Mouse (Mus musculus) embryonic facial prominence, embryonic 15.5 days (tissue): ENCODE results near the gene Pmpca. TPM values are rescaled to one million over a fixed set of nuclear protein-coding genes. Genes with fewer than 3 reads are reported as not detected.
A peak's percentile ranks its signal among the peaks of the same experiment; 100 is the strongest.

Experiments
- ATAC-seq: fragments of 200-750 bp; cut with Nextera tagmentation; 2 replicates; pipeline ENCODE4 v1.8.0; 2017; ENCODE audit warnings: low read depth, moderate TSS enrichment; ENCODE audit not compliant: insufficient number of reproducible peaks, low FRiP score, low TSS enrichment
- H3K27ac ChIP-seq: fragments of 300-500 bp; sonication (generic); replicated peaks from 2 replicates; pipeline ENCODE4 v1.5.1; 2015; ENCODE audit warnings: mild to moderate bottlenecking, inconsistent platforms
- H3K27me3 ChIP-seq: fragments of 300-500 bp; sonication (generic); 2 replicates; pipeline ENCODE4 v1.6.1; 2015; ENCODE audit warnings: inconsistent platforms
- H3K36me3 ChIP-seq: fragments of 300-500 bp; sonication (generic); 2 replicates; pipeline ENCODE4 v1.6.1; 2015; ENCODE audit warnings: mild to moderate bottlenecking, inconsistent platforms
- H3K4me1 ChIP-seq: fragments of 300-500 bp; sonication (generic); 2 replicates; pipeline ENCODE4 v1.6.1; 2015; ENCODE audit warnings: inconsistent platforms
- H3K4me2 ChIP-seq: fragments of 300-500 bp; sonication (generic); replicated peaks from 2 replicates; pipeline ENCODE4 v1.6.1; 2015; ENCODE audit warnings: mild to moderate bottlenecking, inconsistent platforms
- H3K4me3 ChIP-seq: fragments of 300-500 bp; sonication (generic); replicated peaks from 2 replicates; pipeline ENCODE4 v1.5.1; 2015; ENCODE audit warnings: mild to moderate bottlenecking, inconsistent platforms
- H3K9ac ChIP-seq: fragments of 300-500 bp; sonication (generic); 2 replicates; pipeline ENCODE4 v1.6.1; 2015; ENCODE audit warnings: inconsistent platforms
- H3K9me3 ChIP-seq: fragments of 300-500 bp; sonication (generic); replicated peaks from 2 replicates; pipeline ENCODE4 v1.6.1; 2016; ENCODE audit warnings: inconsistent platforms
- WGBS: fragments of 180-500 bp; shearing (Covaris S2); methylation state at CpG from one replicate; pipeline ENCODE4 v1.1.7; 2015; 5-methylcytosine and 5-hydroxymethylcytosine counted together
- polyA plus RNA-seq: library from polyadenylated mRNA; unstranded; fragments of >200 nt; fragmentation: Nextera tagmentation; extraction: Ambion mirVana; gene quantifications from 2 replicates; pipeline ENCODE4 v1.2.1, GENCODE M21; 2015

The Pmpca gene
- polyA plus RNA-seq, 1 experiment from 2014 or later = 90.4 TPM

DNA sequence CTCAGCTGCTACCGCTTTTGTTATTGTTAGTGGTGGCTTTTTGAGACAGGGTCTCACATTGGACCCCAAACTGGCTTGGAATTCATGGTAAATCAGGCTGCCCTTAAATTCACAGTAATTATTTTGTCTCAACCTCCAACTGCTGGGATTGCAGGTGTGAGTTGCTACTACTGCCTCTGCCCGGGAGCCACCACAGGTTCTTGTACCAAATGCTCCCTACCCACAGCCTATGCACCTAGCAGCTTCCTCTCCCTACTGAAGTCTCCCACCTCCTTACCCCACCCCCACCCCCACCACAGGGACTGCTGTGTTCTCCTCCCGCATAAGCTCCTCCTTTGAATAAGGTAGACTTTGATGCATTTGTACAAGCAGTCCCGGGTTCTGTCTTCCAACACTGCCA, 32.9 kb upstream of the Pmpca start:
- Histone ChIP-seq H3K4me1 (peaks cover 17% of the 10 kb centered on the region), H3K9me3 (no peaks in the 10 kb centered on the region), H3K4me2 (no peak overlapping the region), H3K9ac (no peak overlapping the region), H3K4me3 (no peak overlapping the region), H3K27me3 (no peaks in the 10 kb centered on the region), H3K36me3 (no peaks in the 10 kb centered on the region), H3K27ac (no peak overlapping the region)
- no peak for ATAC-seq
- 80% methylated on average over 4 of the region's 4 CpGs for WGBS

- Histone ChIP-seq H3K9ac (no peak overlapping the region), H3K4me3 (no peak overlapping the region), H3K9me3 (no peaks in the 10 kb centered on the region), H3K4me1 (peaks cover 15% of the 10 kb centered on the region), H3K27me3 (no peaks in the 10 kb centered on the region), H3K4me2 (no peak overlapping the region), H3K27ac (no peak overlapping the region), H3K36me3 (no peaks in the 10 kb centered on the region)
- ATAC-seq = no peak
- 66% methylated on average over 7 of the region's 7 CpGs for WGBS
Measured at GRCm38 (mm10) chr2:26356678-26357077, 32.5 kb upstream of the Pmpca start.

DNA sequence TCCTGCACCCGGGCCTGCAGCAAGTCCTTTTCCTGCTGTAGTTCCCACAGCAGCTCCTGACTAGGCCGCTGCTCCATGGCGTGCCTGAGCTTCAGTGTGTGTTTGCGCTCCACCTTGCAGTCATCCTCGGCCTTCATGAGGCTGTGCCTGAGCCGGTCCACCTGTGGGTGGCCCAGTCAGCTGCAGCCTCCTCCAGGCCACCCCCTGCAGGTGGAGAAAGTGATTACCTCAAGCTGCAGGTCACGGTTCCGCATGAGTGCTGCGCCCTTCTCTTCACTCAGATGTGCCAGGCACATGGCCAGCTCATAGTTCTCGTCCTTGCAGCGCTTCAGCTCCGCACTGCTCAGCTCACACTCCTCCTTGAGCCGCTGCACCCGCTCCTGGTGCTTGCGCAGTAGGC, 31.7 kb upstream of the Pmpca start:
- no peak overlapping the region for H3K9ac ChIP-seq
- no peak overlapping the region for H3K27ac ChIP-seq
- peaks cover 13% of the 10 kb centered on the region for H3K4me1 ChIP-seq
- WGBS = 46% methylated on average over 15 of the region's 15 CpGs
- H3K36me3 ChIP-seq = peaks cover 4% of the 10 kb centered on the region; the same call in 1 of the 2 replicates
- no peak overlapping the region for H3K4me2 ChIP-seq
- H3K9me3 ChIP-seq = no peaks in the 10 kb centered on the region
- no peak for ATAC-seq
- H3K4me3 ChIP-seq = no peak overlapping the region
- no peaks in the 10 kb centered on the region for H3K27me3 ChIP-seq

DNA sequence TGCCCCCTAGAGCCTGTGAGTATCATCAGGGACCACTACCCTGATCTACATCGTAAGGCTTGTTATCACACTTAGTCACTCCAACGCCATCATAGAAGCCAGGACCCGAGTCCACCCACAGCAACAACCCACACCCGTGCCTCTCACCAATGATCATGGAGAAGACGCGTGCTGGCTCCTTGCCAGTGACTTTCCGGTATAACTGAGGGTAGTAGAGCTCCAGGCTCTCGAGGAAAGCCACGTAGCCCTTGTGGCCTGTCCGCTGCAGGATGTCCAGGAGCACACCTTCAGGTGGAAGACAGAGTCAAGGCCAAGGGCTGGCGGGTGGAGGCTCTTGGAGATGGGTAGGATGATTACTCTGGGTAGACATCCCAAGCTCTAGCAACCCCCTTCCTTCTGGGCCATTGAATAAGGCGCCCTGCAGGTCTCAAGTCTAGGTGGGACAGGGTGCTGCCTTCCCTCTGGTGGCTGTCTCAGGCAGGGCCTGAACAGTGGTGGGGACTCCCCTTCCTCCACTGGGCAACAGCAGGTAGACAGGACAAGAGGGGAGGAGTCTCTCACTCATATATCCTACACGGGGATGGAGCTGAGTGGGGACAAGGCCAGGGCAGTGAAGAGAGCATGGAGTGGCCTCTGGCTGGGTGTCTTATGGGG, 30.3 kb upstream of the Pmpca start:
- no peaks in the 10 kb centered on the region for H3K9me3 ChIP-seq
- no peak overlapping the region for H3K27ac ChIP-seq
- peaks cover 7% of the 10 kb centered on the region for H3K36me3 ChIP-seq
- no peak overlapping the region for H3K9ac ChIP-seq
- no peaks in the 10 kb centered on the region for H3K27me3 ChIP-seq
- peaks cover 6% of the 10 kb centered on the region; the same call in 1 of the 2 replicates for H3K4me1 ChIP-seq
- H3K4me2 ChIP-seq = no peak overlapping the region
- ATAC-seq = no peak
- H3K4me3 ChIP-seq = no peak overlapping the region
- WGBS = 87% methylated on average over 13 of the region's 13 CpGs

DNA sequence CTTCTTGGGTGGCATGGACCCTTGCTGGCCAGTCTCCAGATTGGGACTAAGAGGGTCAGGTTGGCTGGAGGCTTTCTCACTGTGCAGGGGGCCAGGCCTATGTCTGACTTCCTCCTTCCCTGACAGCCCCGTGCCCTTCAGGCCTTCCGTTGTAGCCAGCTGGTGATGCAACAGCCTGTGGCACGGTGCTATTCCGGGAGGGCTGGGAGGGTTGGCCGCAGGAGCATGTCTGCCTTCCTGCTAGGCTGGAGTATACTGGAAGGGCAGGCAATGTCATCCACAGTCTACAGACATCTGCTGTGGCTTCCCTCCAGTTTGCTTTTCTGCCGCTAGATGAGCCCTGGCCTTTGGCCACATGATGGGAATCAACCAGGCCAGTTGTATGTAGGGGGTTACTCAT, 29.2 kb upstream of the Pmpca start:
- Histone ChIP-seq H3K4me2 (no peak overlapping the region), H3K27ac (no peak overlapping the region), H3K36me3 (peaks cover 19% of the 10 kb centered on the region), H3K9ac (no peak overlapping the region), H3K9me3 (no peaks in the 10 kb centered on the region), H3K4me3 (no peak overlapping the region), H3K27me3 (no peaks in the 10 kb centered on the region), H3K4me1 (peaks cover 14% of the 10 kb centered on the region; the same call in 1 of the 2 replicates)
- no peak for ATAC-seq
- WGBS = 82% methylated on average over 6 of the region's 6 CpGs

DNA sequence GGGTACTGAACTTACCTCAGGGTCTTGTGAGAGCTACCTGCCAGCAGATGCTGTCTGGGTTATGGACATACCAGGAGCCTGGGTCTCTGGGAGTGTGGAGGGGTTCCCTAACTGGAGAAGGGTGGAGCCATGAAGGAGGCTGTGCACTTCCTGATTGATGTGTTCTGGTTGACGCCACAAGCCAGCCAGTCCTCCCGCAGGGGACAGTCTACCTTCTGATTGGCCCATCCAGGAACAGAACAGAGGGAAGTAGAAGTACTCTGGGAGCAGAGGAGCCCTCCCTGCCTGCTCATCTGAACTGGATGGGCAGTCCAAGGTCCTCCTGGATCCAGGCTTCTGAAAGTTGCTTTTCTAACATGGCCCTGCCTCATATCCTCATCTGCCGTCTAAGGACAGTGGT, 28.4 kb upstream of the Pmpca start, which contains the start of gene Card9:
Gene Card9, minus strand, starts transcription at position 147 of the 400 bp plus-strand sequence.
- Histone ChIP-seq H3K9ac (no peak within 1 kb of the TSS), H3K4me2 (no peak within 1 kb of the TSS), H3K27me3 (no peaks in the 10 kb centered on the region), H3K4me3 (no peak within 1 kb of the TSS), H3K4me1 (peaks cover 17% of the 10 kb centered on the region; the same call in 1 of the 2 replicates), H3K36me3 (peaks cover 26% of the 10 kb centered on the region), H3K27ac (no peak within 1 kb of the TSS), H3K9me3 (no peaks in the 10 kb centered on the region)
- 42% methylated on average over 3 of the region's 3 CpGs for WGBS
- 0 out of 2 replicates have a peak, but pooled peaks have one; percentile 17 for ATAC-seq

GRCm38 (mm10) chr2:26362991-26363390, 26.1 kb upstream of the Pmpca start:
- Histone ChIP-seq H3K36me3 (peaks cover 48% of the 10 kb centered on the region), H3K9ac (no peak overlapping the region), H3K27me3 (no peaks in the 10 kb centered on the region), H3K4me1 (peaks cover 11% of the 10 kb centered on the region; the same call in 1 of the 2 replicates), H3K27ac (no peak overlapping the region), H3K9me3 (no peaks in the 10 kb centered on the region), H3K4me2 (no peak overlapping the region), H3K4me3 (no peak overlapping the region)
- no peak for ATAC-seq
- 79% methylated on average over 5 of the region's 5 CpGs for WGBS

DNA sequence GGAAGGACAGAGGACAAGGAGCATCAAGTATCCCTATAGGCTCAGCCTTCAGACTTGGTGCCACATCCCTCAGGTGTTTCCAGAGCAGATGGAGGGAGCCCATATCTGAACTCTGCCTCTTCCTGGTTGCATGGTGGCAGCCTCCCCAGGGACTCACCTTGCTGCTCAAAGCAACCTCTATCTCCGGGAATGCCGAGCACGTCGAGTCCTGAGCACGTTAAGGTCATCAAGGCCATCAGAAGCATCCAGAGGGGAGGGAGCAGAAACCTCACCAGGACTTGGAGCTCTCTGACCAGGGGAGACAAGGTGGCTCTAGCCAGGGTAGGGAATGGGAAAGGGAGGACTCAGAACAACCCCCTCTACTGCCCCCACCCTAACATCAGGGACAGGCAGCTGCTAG, 25.7 kb upstream of the Pmpca start:
- Histone ChIP-seq H3K4me3 (no peak overlapping the region), H3K27ac (no peak overlapping the region), H3K4me1 (peaks cover 11% of the 10 kb centered on the region; the same call in 1 of the 2 replicates), H3K9me3 (no peaks in the 10 kb centered on the region), H3K9ac (no peak overlapping the region), H3K4me2 (no peak overlapping the region), H3K36me3 (peaks cover 53% of the 10 kb centered on the region), H3K27me3 (no peaks in the 10 kb centered on the region)
- no peak for ATAC-seq
- WGBS = 75% methylated on average over 5 of the region's 5 CpGs

DNA sequence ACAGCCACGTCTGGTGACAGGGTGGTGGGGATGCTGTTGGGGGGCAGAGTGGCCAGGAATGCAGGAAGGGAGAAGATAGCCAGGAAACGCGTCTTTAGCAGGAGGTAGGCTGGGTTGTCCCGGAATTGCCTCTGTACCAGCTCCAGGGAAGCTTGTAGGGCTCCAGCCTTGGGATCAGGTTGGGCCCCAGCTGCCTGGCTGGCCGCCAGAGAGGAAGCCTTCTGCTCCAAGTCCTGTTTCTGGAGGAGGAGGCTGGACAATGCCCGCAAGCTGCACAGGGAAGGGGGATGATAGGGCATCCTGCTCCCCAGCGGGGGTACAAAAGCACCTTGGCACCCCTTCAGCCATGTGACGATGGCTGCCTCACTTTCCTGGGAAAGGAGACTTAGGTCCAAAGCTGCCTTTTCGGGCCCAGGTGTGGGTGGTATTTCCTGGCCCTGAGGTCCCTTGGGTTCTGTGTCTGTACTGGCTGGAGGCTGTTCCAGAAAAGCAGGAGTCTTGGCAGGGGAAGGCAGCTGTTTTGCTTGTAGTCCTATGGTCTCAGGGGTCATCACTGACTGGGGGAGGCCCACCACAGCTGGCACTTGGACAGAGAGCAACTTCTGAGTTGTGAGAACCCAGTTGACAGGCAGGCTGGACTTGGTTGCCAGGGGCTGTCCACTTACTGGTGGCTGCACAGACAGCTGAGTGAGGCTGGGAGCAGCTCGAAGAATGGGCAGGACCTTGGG, 24.2 kb upstream of the Pmpca start:
- Histone ChIP-seq H3K9me3 (no peaks in the 10 kb centered on the region), H3K4me3 (no peak overlapping the region), H3K27me3 (no peaks in the 10 kb centered on the region), H3K27ac (0 out of 2 replicates have a peak overlapping the region, but pooled peaks have one; percentile 41), H3K4me1 (peaks cover 11% of the 10 kb centered on the region; the same call in 1 of the 2 replicates), H3K4me2 (no peak overlapping the region), H3K9ac (no peak overlapping the region), H3K36me3 (peaks cover 67% of the 10 kb centered on the region)
- ATAC-seq = no peak
- WGBS = 84% methylated on average over 10 of the region's 10 CpGs

GRCm38 (mm10) chr2:26367911-26368310, 21.2 kb upstream of the Pmpca start:
- peaks cover 11% of the 10 kb centered on the region; the same call in 1 of the 2 replicates for H3K4me1 ChIP-seq
- ATAC-seq = no peak
- no peaks in the 10 kb centered on the region for H3K9me3 ChIP-seq
- H3K27ac ChIP-seq = no peak overlapping the region
- no peak overlapping the region for H3K9ac ChIP-seq
- no peaks in the 10 kb centered on the region for H3K27me3 ChIP-seq
- H3K4me2 ChIP-seq = no peak overlapping the region
- WGBS = 92% methylated on average over 6 of the region's 6 CpGs
- H3K4me3 ChIP-seq = no peak overlapping the region
- H3K36me3 ChIP-seq = peaks cover 87% of the 10 kb centered on the region

DNA sequence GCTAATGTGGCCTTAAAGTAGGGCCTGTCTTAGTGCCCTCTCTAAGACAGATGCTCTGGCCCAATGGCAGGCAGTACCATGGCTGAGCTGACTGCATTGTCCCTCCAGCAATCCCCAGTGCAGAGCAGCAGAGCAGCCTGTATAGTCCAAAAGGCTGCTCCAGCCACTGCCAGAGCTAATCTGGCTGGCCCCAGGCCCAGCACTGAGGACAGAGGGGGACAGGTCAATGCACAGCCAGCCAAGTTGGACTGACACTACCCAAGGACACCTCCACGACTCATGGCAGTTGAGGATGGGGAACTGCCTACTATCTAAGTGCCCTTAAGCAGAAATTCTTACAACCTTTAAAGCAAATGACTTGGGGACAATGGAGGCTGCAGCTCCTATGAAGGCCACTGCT, 20.6 kb upstream of the Pmpca start:
- Histone ChIP-seq H3K27ac (no peak overlapping the region), H3K4me3 (no peak overlapping the region), H3K36me3 (peaks cover 93% of the 10 kb centered on the region), H3K4me2 (no peak overlapping the region), H3K4me1 (peaks cover 11% of the 10 kb centered on the region; the same call in 1 of the 2 replicates), H3K9me3 (no peaks in the 10 kb centered on the region), H3K9ac (no peak overlapping the region), H3K27me3 (no peaks in the 10 kb centered on the region)
- WGBS = 82% methylated on average over 1 of the region's 1 CpGs
- no peak for ATAC-seq
